Mouse (Mus musculus) hindbrain, embryonic 14.5 days (tissue): ENCODE results near the gene Osbp2. TPM values are rescaled to one million over a fixed set of nuclear protein-coding genes. Genes with fewer than 3 reads are reported as not detected.

ENCODE experiments used
- ATAC-seq: fragments of 200-750 bp; cut with Nextera tagmentation; 2 replicates; pipeline ENCODE4 v1.8.0; 2017; ENCODE audit warnings: moderate number of reproducible peaks, mild to moderate bottlenecking, moderate TSS enrichment, moderate library complexity; ENCODE audit not compliant: low FRiP score
- DNase-seq: peaks from one replicate; pipeline ENCODE4 v3.0.0-alpha.2; 2015; ENCODE audit warnings: low spot score
- H3K27ac ChIP-seq: fragments of 300-500 bp; sonication (generic); 2 replicates; pipeline ENCODE4 v1.5.1; 2014; ENCODE audit warnings: mild to moderate bottlenecking, moderate library complexity
- H3K27me3 ChIP-seq: fragments of 300-500 bp; sonication (generic); 2 replicates; pipeline ENCODE4 v1.6.1; 2014; ENCODE audit warnings: mild to moderate bottlenecking, low read length, mixed read lengths; ENCODE audit not compliant: control insufficient read depth, insufficient read depth
- H3K36me3 ChIP-seq: fragments of 300-500 bp; sonication (generic); replicated peaks from 2 replicates; pipeline ENCODE4 v1.6.1; 2014; ENCODE audit not compliant: control insufficient read depth, insufficient read depth
- H3K4me1 ChIP-seq: fragments of 300-500 bp; sonication (generic); replicated peaks from 2 replicates; pipeline ENCODE4 v1.6.1; 2014; ENCODE audit warnings: antibody characterized with exemption, low read length, mixed read lengths; ENCODE audit not compliant: control insufficient read depth, insufficient read depth
- H3K4me2 ChIP-seq: fragments of 300-500 bp; sonication (generic); replicated peaks from 2 replicates; pipeline ENCODE4 v1.6.1; 2014; ENCODE audit warnings: mild to moderate bottlenecking, moderate library complexity
- H3K4me3 ChIP-seq: fragments of 300-500 bp; sonication (generic); replicated peaks from 2 replicates; pipeline ENCODE4 v1.5.1; 2014; ENCODE audit warnings: mild to moderate bottlenecking, low read length
- H3K9ac ChIP-seq: fragments of 300-500 bp; sonication (generic); 2 replicates; pipeline ENCODE4 v1.6.1; 2014
- H3K9me3 ChIP-seq: fragments of 300-500 bp; sonication (generic); 2 replicates; pipeline ENCODE4 v1.6.1; 2016; ENCODE audit warnings: low read length; ENCODE audit not compliant: control insufficient read depth
- WGBS: fragments of 180-500 bp; shearing (Covaris S2); extraction: QIAGEN DNeasy Blood & Tissue Kit; methylation state at CpG from one replicate; pipeline ENCODE4 v1.1.7; 2014; 5-methylcytosine and 5-hydroxymethylcytosine counted together
- polyA plus RNA-seq: library from polyadenylated mRNA; unstranded; fragments of >200 nt; fragmentation: Nextera tagmentation; extraction: Ambion mirVana; gene quantifications from 2 replicates; pipeline ENCODE4 v1.2.1, GENCODE M21; 2014

Gene Osbp2
- polyA plus RNA-seq, 1 experiment from 2014 or later, result 23.8 TPM

- no peaks in the 10 kb centered on the region for H3K9me3 ChIP-seq
Measured at GRCm38 (mm10) chr11:3761339-3761738, 102.4 kb downstream of the Osbp2 start.

DNA sequence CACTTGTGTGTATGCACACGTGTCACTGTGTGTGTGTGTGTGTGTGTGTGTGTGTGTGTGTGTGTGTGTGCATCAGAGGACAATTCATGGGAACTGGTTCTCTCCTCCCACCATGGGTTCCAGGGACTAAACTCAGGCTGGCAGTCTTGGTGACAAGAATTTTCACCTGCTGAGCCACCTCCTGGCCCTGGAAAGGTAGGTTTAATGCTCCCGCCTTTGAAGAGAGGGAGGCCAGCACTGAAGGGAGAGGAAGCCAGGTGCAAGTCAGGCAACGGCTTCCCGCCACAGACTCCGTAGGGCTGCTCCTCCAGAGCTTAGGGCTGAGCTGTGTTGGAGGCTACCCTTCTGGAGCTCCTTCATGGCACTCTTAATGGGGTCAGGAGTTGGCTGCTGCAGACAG lies 104.3 kb downstream of the Osbp2 start:
- WGBS, result 74% methylated on average over 5 of the region's 5 CpGs

More at GRCm38 (mm10) chr11:3761339-3761738, 102.4 kb downstream of the Osbp2 start:
- H3K36me3 ChIP-seq, result no peaks in the 10 kb centered on the region
- H3K27me3 ChIP-seq, result 0 out of 2 replicates have a peak, but pooled peaks cover 5% of the 10 kb centered on the region
- ATAC-seq, result 0 out of 2 replicates have a peak, but pooled peaks have one; percentile 2
- DNase-seq, result no peak
- peak overlapping the region; percentile 95 for H3K4me2 ChIP-seq
- peaks cover 6% of the 10 kb centered on the region; the same call in 1 of the 2 replicates for H3K4me1 ChIP-seq
- peak overlapping the region; percentile 80 for H3K9ac ChIP-seq
- peak overlapping the region; percentile 78 for H3K27ac ChIP-seq
- H3K4me3 ChIP-seq, result peak overlapping the region; percentile 61
- WGBS, result 12% methylated on average over 11 of the region's 11 CpGs

DNA sequence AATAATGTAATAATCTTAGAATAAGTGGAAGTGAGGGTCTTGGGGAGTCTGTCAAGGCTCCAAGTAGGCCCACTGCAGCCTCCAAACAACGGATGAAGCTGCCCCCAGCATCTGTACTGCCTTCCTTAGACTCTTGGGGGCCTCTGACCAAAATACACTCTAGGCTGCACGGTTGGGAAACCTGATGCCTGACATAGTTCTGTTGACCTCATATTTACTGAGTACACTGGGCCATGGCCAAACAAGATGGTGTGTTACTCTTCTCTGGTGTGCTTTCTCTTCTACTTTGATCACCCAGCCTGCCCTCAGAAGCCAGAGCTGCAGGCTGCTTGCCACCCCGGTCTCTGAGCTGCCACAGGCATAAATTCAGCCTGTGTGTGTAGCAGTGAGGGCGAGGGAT lies 108.4 kb downstream of the Osbp2 start:
- Histone ChIP-seq H3K27me3 (no peaks in the 10 kb centered on the region), H3K4me3 (no peak overlapping the region), H3K9me3 (no peaks in the 10 kb centered on the region), H3K4me1 (no peaks in the 10 kb centered on the region), H3K4me2 (no peak overlapping the region), H3K36me3 (no peaks in the 10 kb centered on the region), H3K27ac (no peak overlapping the region), H3K9ac (no peak overlapping the region)
- 69% methylated on average over 4 of the region's 4 CpGs for WGBS
- DNase-seq (no peak), ATAC-seq (no peak)

More for the DNA sequence above, 104.3 kb downstream of the Osbp2 start:
- Histone ChIP-seq H3K27me3 (0 out of 2 replicates have a peak, but pooled peaks cover 5% of the 10 kb centered on the region), H3K4me3 (no peak overlapping the region), H3K27ac (no peak overlapping the region), H3K4me2 (no peak overlapping the region), H3K36me3 (no peaks in the 10 kb centered on the region), H3K9me3 (no peaks in the 10 kb centered on the region), H3K9ac (no peak overlapping the region), H3K4me1 (peaks cover 6% of the 10 kb centered on the region; the same call in 1 of the 2 replicates)
- DNase-seq (no peak), ATAC-seq (no peak)

DNA sequence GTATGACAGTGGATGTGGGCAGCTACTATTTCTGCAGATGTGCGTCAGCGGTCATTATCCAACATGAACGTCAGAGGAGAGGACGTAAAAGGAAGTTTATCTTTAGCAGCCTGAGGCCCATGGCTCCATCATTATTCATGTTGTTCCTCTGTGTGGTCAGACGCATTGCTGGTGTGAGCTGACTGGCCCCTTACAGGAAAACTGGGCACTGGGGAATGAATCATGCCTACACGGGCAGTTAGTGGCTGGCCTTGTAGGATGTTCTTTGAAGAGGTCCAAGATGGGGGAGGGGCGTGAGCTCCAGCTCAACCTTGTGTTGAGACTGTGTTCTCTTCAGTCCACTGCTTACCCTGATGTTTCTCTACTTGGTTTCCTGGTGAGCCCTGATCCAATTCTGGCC lies 109.0 kb downstream of the Osbp2 start:
- WGBS, result 82% methylated on average over 7 of the region's 7 CpGs
- ATAC-seq, result no peak
- H3K9me3 ChIP-seq, result no peaks in the 10 kb centered on the region

DNA sequence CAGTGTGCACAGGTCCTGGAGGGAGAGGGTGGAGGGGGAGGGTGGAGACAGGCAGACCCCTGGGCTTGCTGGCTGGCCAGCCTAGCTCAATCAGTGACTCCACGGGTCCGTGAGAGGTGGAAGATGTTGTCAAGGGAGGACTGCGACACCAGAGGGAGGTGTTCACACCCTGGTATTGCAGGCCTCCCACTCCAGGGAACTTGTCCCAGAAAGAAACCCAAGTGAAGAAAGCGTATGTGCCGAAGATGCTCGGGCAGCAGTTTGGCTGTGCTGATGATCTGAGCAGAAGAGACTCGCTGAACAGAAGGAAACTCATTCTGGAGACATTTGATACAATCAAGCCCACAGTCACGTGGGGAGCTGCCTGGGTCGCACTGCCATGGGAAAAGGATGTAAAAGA lies 109.8 kb downstream of the Osbp2 start:
- H3K4me3 ChIP-seq, result no peak overlapping the region
- H3K27ac ChIP-seq, result no peak overlapping the region
- no peaks in the 10 kb centered on the region for H3K36me3 ChIP-seq
- no peaks in the 10 kb centered on the region for H3K9me3 ChIP-seq
- WGBS, result 75% methylated on average over 9 of the region's 9 CpGs
- H3K4me2 ChIP-seq, result no peak overlapping the region
- DNase-seq (no peak), ATAC-seq (no peak)
- H3K4me1 ChIP-seq, result no peaks in the 10 kb centered on the region
- no peaks in the 10 kb centered on the region for H3K27me3 ChIP-seq
- no peak overlapping the region for H3K9ac ChIP-seq

More for the DNA sequence above, 109.0 kb downstream of the Osbp2 start:
- H3K4me1 ChIP-seq, result no peaks in the 10 kb centered on the region
- no peak overlapping the region for H3K4me3 ChIP-seq
- H3K27ac ChIP-seq, result no peak overlapping the region
- H3K36me3 ChIP-seq, result no peaks in the 10 kb centered on the region
- no peak overlapping the region for H3K9ac ChIP-seq
- H3K4me2 ChIP-seq, result no peak overlapping the region
- no peaks in the 10 kb centered on the region for H3K27me3 ChIP-seq
- DNase-seq, result no peak

DNA sequence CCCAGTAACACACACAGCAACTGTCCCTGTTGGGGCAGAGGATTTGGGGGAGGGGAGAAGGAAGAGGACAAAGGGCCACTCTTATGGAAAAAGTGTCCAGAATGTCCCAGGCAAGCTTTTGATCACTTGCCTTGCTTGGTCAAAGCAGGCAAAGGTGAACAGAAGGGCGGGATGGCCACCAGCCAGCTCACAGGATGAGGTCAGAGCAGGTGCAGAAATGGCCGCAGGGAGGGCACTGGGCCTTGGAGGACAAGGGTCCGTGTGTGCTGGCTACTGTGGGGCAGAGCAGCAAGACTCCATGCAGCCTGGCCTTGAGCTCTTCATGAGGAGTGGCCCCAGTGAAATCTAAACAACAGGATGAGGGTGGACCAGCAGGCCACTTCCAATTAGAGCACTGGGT lies 110.9 kb downstream of the Osbp2 start:
- Histone ChIP-seq H3K4me1 (no peaks in the 10 kb centered on the region), H3K27ac (no peak overlapping the region), H3K9ac (no peak overlapping the region), H3K36me3 (no peaks in the 10 kb centered on the region), H3K9me3 (no peaks in the 10 kb centered on the region), H3K4me3 (no peak overlapping the region), H3K4me2 (no peak overlapping the region), H3K27me3 (no peaks in the 10 kb centered on the region)
- no peak for DNase-seq
- no peak for ATAC-seq
- WGBS, result 72% methylated on average over 3 of the region's 3 CpGs

- Histone ChIP-seq H3K4me1 (no peaks in the 10 kb centered on the region), H3K36me3 (no peaks in the 10 kb centered on the region), H3K27ac (no peak overlapping the region), H3K27me3 (no peaks in the 10 kb centered on the region), H3K4me3 (no peak overlapping the region), H3K9me3 (no peaks in the 10 kb centered on the region), H3K4me2 (no peak overlapping the region), H3K9ac (no peak overlapping the region)
- DNase-seq, result no peak
- WGBS, result 35% methylated on average over 7 of the region's 7 CpGs
- no peak for ATAC-seq
Measured at GRCm38 (mm10) chr11:3749831-3750230, 113.9 kb downstream of the Osbp2 start.

- no peak overlapping the region for H3K27ac ChIP-seq
- no peak for DNase-seq
- H3K9ac ChIP-seq, result no peak overlapping the region
Measured at GRCm38 (mm10) chr11:3742449-3742848, 121.3 kb downstream of the Osbp2 start.

DNA sequence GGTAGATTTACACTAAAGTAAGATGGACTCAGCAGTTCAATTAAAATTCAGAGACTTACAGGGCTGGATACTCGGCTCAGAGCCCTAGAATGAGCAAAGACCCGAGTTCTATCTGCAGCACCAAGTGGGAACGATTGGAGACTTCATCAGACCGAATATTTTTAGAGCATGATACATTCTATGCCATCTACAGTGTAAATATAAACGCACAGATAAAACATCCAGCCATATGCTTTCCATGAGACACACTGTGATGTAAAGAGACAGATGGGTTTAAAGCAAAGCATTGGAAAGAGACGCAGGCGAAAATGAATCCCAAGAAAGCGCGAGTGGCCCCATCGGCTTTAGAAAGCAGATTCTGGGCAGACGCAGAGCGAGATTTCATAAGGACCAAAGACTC lies 122.5 kb downstream of the Osbp2 start:
- WGBS, result 84% methylated on average over 12 of the region's 12 CpGs
- no peak for DNase-seq

More at GRCm38 (mm10) chr11:3742449-3742848, 121.3 kb downstream of the Osbp2 start:
- no peaks in the 10 kb centered on the region for H3K4me1 ChIP-seq
- no peaks in the 10 kb centered on the region for H3K27me3 ChIP-seq
- no peak overlapping the region for H3K4me2 ChIP-seq
- no peaks in the 10 kb centered on the region for H3K9me3 ChIP-seq
- no peaks in the 10 kb centered on the region for H3K36me3 ChIP-seq
- ATAC-seq, result no peak
- H3K4me3 ChIP-seq, result no peak overlapping the region
- 69% methylated on average over 8 of the region's 8 CpGs for WGBS

DNA sequence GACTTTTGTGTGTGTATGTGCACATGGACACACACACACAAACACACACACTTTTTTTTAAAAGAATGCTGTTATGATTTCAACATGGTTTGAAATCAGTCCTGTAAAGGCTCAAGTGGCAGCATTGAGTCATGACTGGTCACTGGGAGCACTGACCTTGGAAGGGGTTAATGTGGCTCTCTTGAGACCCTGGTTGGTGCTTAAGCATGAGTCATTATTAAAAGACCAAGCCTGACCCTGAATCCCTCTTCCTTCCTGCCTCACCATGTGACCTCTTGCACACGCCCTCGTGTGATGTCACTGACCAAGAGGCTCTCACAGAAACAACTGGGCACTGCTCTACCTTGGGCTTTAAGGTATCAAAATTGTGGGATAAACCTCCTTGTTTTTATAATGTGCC lies 124.9 kb downstream of the Osbp2 start:
- H3K36me3 ChIP-seq, result no peaks in the 10 kb centered on the region
- no peak overlapping the region for H3K4me2 ChIP-seq
- no peak overlapping the region for H3K4me3 ChIP-seq
- no peak overlapping the region for H3K9ac ChIP-seq
- no peak overlapping the region for H3K27ac ChIP-seq
- no peaks in the 10 kb centered on the region for H3K27me3 ChIP-seq
- H3K9me3 ChIP-seq, result no peaks in the 10 kb centered on the region
- WGBS, result 81% methylated on average over 2 of the region's 2 CpGs
- DNase-seq, result no peak
- no peak for ATAC-seq
- H3K4me1 ChIP-seq, result peaks cover 10% of the 10 kb centered on the region

More for the DNA sequence above, 122.5 kb downstream of the Osbp2 start:
- Histone ChIP-seq H3K4me2 (no peak overlapping the region), H3K27me3 (no peaks in the 10 kb centered on the region), H3K4me1 (no peaks in the 10 kb centered on the region), H3K9me3 (no peaks in the 10 kb centered on the region), H3K36me3 (no peaks in the 10 kb centered on the region), H3K4me3 (no peak overlapping the region), H3K27ac (no peak overlapping the region), H3K9ac (no peak overlapping the region)
- no peak for ATAC-seq
